Mouse (Mus musculus): ENCODE data around the gene Thap12.

GRCm38 (mm10) chr7:98756050-98756449 lies 53.1 kb downstream of the Thap12 start:
- TF ChIP-seq E2F4 (IDR thresholded peaks at IDR 0.05; ENCODE audit: insufficient replicate concordance, low read depth, low read length): no peak
- no peak for TF ChIP-seq MAFK (IDR thresholded peaks at IDR 0.05; ENCODE audit: insufficient replicate concordance, low read length)
- TF ChIP-seq GABPA (IDR thresholded peaks at IDR 0.05; ENCODE audit: insufficient replicate concordance, low read depth, low read length): no peak

All from CH12.LX (cell line).